Mouse (Mus musculus): ENCODE data around the gene D130043K22Rik.
"Not testable (repeated sequence)": the region's sequence is repeated elsewhere in the genome, so short reads cannot be mapped to it uniquely, and the experiment has no call there.

Gene D130043K22Rik

DNA sequence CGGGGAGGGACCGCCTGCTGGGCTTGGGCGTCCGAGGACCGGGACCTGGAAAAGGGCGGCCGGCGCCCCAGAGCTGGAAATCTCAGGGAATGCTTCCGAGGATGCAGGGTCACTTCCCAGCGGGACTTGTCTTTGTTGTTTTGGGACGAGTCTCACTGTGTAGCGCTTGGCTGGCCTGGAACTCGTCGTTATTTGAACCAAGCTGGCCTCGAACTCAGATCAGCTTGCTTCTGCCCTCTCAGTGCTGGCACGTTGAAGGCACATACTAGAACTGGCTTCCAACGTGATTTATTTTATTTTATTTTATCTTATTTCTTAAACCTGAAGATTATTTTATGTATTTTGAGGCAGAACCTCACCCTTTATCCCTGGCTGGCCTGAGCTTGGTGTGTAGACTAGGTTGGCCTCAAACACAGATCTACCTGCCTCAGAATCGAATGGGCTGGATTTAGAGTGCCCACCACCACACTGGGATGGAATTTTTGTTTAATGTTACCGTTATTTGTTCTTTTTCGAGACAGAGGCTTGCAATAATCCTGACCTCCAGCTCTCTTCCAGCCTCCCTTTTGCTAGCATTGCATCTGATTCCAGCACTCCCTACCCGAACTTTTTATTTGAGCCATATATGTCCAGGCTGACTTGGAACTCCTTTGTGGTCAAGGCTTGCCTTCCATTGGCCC lies 12.7 kb upstream of the D130043K22Rik start:
- no peak for DNase-seq

DNA sequence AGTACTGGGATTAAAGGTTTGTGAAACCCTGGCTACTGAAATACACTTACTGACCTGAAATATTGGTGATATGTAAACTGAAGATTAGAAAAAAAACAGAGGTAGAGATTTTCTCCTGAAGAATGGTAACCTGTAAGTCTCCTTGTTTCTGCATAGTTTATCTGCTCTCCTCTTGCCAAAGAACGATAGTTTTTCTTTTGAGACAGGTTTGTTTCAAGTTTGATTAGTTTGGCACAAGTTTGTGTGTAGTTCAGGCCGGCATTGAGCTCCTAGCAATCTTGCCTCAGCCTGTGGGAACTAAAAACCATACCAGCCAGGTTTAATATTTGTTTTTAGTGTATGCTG lies 12.2 kb upstream of the D130043K22Rik start:
- DNase-seq, result no peak

DNA sequence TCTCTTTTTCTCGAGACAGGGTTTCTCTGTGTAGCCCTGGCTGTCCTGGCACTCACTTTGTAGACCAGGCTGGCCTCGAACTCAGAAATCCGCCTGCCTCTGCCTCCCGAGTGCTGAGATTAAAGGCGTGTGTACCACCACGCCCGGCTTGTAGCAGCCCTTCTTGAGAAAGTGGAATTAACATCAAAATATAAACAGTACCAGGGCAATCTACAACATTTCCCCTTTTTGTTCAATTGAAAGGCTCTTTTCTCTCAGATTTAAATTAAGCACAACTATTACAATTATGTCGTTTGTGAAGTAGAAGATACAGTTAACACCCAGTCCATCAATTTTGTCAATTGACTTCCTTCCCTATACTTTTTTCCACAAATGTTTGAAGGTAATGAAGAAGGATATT lies 7.2 kb upstream of the D130043K22Rik start:
- DNase-seq, result not testable (repeated sequence)

DNA sequence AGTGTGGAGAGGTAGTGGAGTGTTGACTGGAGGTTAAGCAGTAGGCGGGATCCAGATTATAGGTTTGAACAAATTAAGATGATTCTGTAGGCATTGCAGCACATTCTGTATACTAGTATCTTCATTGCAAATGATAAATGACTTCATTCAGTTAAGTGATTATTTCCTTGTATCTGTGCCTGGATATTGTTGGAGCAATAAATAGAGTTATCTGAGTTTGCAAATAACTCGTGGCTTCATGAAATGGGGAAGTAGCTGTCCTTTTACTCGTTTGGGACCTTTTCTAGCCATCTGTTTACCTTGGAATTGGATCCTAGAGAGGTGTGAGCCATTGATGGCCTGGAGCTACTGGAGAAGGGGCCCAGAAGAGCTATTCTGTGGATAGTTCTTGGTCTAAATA lies 5.1 kb upstream of the D130043K22Rik start:
- DNase-seq, result no peak

DNA sequence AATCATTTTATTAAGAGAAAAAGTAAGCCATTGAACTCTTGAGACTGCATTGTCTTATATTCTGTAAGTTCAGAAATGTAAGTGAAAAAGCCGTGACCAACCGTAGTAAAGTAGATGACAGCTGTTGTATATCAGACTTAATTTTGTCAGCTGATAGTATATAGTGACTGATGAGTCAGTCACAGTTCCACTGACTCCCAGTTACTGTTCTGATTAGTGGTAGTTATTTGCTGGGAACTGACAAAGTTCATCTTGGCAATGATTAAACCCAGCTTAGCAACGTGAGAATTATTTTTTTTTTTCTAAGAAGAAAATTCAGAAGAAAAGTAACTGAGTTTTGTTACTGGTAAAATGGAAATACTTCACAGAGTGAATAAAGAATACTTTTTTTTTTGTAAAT lies 3.2 kb upstream of the D130043K22Rik start:
- no peak for DNase-seq

DNA sequence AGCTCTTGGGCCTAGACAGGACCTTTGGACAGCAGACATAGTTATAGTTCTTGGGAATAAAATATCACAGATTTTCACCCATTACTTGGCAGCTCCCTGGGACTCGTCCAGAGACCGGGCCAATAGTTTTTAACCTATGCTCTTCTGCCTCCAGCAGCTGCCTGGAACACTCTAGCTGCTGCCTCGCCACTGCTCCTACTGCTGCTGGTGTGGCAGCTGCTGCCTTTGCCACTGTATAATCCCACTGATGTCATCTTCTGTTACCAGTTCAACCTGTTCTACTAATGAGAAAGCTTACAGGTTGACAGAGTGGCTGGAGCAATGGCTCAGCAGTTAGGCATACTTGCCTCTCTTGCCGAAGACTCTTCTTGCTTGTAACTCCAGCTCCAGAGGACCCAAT lies 4.4 kb downstream of the D130043K22Rik start:
- no peak for DNase-seq

DNA sequence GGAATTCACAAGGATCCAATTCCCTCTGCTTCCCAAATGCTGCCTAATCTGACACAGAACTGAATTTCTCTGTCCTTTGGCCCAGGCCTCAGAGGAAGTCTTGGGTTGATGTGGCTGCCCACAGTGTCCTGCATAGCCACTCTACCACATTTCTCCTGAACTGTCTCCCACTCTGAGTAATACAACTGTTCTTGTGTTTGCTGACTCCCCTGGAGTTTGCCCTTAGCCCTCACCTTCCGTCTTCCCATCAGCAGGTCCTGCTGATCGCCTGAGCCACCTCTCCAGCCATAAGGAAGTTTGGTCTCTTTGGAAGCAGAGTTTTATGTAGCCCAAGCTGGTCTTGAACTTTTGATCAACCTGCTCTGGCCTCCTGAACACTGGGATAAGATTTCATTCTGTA lies 7.1 kb downstream of the D130043K22Rik start:
- no peak for DNase-seq

DNA sequence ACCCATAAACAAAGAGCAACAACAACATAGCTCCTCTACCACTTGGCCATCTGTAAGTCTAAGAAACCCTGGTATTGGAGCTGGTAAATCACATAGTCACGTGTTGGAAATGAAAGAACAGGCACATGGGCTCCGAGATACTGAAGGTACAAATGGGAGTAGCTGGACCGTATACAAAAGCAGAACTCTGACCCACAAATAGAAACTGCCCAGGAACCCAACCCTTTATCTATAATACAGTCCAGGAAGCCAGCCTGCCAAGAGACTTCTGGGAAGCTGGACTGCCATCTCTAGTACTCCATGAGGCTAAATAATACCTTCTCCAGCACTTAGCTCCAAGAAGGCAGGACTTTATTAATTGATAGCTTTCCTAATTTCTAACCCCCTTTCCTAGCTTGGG lies 7.6 kb downstream of the D130043K22Rik start:
- DNase-seq, result no peak

DNA sequence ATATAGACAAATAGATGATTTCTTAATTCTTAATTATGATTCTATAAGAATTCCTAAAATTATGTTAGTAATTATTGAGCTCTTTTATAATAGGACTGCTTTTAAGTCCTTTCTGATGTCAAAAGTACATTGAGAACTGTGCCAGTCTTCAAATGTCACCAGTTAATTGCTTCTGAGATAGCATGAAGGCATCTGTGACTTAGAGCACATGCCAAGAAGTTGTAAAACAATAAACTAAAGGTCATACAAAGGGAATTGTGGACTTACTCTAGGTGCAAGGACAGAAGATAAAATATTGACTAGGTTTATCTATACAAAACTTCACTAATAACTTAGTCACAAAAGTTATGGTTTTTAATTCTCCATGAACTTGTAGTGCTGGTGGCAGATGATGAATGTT lies 14.2 kb downstream of the D130043K22Rik start:
- DNase-seq, result no peak

DNA sequence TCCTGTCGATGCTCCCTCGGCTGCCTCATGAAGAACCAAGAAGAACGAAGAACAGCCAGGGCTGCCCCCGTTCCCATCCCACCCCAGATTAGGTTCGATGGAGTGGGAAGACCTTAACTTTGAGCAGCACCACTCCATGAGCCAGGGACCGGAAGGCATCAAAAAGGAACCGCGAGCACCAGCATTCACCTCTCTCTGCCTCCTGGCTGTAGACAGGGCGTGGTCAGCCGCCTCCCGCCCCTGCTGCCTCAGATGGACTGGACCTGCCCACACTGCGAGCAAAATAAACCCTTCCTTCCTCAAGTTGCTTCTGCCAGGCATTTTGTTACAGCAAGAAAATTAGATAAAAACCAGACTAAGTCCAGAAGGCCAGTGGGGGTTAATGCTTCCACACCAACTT lies 16.1 kb downstream of the D130043K22Rik start:
- DNase-seq, result no peak

DNA sequence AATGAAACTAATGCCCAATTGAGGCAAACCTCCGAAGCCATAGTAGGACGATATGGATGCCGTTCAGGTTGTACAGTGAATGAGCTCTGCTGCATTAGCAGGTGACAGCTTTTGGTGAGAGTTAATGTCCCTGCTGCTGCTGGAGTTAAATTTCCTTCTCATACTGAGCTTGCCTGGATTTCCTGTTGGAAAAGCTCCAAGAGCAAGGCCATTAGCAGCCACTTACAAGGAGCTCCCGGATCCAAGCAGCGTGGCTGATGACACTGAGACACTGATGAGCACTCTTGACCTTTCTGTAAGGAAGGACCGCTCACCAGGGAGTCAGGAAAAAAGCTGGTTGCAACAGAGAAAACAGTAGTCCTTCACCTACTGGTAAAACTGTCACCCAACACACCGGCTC lies 17.1 kb downstream of the D130043K22Rik start:
- no peak for DNase-seq

DNA sequence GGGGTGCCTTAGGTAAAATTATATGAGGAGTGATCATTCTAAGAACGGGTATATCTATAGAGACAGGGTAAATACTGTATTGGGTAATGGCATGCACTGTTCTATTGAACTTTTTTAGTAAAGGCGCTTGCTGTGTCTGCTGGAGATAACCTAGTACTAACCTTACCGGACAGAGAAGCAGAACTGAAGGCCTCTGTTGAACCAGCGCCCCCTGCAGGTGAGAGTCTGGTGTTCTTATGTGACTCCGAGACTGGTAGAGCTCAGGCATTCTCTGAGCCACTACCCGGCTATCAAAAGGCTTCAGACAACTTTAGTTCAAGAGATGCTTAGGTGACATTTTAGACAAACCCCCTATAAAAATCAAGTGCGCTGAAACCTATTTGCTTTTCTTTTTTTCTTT lies 17.6 kb downstream of the D130043K22Rik start:
- peak; percentile 54 to 77 for DNase-seq

DNA sequence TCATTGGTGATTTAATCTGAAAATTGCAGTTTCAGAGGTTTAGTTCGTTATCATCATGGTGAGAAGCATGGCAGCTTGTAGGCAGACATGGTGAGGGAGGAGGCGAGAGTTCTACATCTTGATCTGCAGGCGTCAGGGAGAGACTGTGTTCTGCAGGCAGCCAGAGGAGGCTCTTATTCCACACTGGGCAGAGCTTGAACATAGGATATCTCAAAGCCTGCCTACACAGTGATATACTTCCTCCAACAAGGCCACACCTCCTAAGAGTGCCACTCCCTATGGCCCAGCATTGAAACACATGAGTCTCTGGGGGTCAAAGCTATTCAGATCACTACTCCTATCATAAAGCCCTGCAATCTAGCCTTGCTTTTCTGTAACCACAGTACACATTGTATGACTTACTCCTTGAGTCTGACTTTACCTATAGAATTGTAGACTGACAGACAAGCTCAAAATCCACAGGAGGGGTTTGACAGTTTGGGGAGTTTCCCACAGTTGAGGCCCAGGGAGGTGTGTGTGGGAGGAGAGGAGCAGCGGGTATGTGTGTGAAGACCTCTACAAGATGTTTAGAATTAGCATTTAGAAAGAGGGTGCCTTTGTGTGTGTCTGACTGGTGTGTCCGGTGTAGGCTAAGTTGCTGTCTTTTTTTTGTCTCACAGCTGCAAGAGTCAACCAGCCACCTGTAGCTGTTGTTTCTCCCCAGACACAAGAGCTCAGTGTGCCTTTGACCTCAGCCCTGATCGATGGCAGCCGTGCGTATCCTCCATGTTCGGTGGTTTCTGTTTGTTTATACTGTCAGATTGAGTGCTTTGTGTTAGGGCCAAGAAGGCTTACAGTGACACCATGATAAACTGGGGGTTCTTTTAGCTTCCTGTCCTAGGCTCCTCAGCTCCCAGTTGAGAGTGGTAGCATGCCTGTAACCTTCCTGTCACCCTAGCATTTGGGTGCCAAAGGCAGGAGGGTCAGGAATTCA lies 21.8 kb downstream of the D130043K22Rik start:
- DNase-seq, result no peak

DNA sequence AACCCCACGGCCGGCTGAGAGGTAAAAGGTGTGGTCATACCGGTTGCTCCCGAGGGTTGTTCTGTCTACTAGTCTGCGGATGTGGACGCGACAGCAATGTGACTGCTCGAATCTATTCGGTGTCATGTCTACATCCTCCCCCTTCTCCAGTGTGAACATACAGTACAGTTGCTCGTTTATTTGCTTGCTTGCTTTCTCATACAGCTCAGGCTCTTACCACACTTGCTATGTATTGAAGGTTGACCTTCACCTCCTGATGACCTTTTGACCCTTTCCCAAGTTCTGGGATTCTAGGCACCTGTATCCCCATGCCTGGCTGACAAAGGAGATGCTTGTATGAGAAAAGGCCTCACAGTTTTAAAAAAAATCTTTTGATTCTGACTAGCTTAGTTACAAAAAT lies 22.9 kb downstream of the D130043K22Rik start:
- DNase-seq, result no peak

DNA sequence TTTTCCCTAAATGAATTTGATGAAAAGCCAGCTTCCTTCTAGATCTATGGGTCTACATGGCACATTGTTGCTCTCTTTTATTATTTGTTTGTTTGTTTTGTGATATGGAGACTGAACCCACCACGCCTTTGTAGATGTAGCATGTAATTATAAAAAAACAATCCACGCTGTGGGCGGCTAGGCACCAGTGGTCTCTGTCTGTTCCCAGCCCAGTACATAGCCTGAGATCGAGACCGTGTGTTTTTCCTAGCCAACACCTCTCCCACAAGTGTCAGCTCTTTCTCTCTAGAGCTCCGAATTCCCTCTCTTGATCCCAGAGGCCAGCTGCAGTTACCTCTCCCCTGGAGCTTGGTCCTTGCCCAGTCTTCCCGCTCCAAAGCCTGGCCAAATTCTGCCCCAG lies 23.3 kb downstream of the D130043K22Rik start:
- no peak for DNase-seq

DNA sequence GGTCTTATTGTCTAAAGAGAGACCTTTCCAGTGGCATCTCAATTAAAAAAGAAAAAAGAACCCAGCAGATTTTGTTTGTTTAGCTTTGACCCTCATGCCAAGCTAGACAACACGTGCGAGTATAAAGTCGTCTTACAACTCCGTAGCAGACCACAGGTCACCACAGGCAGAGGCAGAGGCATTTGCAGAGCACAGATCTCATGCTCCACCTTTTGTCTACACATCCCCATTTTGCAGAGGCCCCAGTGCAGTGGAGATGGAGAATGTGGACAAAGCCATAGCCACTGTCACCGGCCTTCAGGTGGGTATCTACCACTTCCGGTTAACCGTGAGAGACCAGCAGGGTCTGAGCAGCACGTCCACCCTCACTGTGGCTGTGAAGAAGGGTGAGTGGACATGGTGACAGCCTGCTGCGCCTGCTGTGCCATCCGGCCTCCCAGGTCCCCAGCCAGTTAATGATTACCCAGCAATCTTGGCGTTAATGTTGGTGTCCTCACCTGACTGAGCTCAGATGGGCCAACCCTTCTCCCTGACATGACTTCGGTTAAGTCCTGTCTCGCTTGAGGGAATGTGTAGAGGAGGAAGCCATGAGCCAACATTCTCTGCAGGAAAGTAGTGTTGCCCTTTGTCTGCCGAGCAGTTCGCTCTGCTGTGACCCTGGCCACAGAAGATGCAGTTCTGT lies 34.6 kb downstream of the D130043K22Rik start:
- no peak for DNase-seq

DNA sequence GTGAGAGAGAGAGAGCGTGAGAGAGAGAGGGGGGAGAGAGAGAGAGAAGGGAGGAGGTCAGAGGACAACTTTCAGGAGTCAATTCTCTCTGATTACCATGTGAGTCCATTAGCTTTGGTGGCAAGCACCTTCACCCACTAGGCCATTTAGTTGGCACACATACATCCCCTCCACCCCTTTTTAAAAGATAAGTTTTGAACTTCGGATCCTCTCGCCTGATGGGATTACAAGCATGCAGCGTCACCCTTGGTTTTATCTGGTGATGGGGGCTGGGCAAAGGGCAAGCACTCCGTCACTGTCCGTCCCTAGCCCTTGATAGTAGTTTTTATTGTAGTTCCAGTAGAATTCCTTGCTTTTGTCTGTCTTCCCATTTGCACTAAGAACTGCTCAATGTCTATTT lies 35.3 kb downstream of the D130043K22Rik start:
- no peak for DNase-seq

DNA sequence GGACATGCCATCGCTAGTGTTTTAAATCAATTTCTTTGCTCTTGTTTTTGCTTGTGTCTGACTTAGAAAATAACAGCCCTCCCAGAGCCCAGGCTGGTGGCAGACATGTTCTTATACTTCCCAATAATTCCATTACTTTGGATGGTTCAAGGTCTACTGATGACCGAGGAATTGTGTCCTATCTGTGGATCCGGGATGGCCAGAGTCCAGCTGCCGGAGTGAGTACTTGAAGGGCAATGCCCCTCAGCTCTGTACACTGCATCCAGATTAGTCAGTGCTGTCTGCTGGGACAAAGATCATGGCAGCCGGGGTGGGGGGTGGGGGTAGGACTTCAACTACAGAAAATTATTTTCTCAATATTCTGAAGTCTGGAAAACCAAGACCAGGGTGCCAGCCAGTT lies 35.8 kb downstream of the D130043K22Rik start:
- no peak for DNase-seq

DNA sequence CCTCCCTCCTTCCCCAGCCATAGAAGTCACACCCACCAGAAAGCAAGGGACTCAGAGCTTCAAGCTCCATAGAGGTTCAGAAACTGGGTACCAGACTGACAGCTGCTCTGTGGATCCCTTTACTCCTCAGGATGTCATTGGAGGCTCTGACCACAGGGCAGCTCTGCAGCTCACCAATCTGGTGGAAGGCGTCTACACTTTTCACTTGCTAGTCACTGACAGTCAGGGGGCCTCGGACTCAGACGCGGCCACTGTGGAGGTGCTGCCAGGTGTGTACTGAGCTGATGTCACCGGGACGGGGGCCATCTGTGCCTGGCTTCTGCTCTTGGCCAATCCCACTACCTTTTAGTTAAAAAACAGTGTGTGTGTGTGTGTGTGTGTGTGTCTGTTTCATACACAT lies 37.5 kb downstream of the D130043K22Rik start:
- DNase-seq, result peak in 1 of 2 experiments; percentile 10

DNA sequence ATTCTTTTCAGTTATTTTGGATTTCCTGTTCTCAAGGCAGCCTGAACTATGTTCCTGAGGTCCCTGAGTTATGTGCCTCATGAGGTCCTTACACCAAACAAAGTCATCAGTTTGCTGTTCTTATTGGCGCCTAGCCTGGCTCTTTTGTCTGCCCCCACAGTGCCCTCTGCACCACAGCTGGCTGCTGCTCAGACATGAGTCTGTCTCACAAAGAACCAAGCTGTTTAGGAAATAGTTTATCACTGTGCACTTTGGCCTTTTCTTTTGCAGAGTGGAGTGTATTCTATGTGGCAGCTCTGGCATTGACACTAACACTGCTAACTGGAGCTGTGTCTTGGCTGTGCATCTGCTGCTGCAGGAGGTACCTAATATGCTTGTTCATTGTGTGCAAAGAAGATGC lies 44.6 kb downstream of the D130043K22Rik start:
- DNase-seq, result no peak

DNA sequence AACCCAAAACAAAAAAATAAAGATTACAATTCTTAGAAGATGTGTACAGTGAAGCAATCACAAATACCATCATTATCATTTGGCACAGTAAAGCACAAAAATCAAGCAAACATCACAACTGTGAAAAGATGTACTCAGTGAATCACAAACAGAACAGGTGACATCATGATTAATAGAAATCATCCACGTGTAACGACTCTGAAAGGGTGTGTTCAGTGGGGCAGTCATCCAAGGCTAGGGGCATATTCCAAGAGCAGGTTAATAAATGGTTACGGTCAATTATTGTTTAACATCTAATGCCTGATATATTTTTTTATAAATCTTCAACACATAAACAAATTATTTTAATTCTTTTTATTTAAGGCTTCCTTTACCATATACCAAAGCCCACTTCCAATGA lies 47.6 kb downstream of the D130043K22Rik start:
- DNase-seq, result no peak

DNA sequence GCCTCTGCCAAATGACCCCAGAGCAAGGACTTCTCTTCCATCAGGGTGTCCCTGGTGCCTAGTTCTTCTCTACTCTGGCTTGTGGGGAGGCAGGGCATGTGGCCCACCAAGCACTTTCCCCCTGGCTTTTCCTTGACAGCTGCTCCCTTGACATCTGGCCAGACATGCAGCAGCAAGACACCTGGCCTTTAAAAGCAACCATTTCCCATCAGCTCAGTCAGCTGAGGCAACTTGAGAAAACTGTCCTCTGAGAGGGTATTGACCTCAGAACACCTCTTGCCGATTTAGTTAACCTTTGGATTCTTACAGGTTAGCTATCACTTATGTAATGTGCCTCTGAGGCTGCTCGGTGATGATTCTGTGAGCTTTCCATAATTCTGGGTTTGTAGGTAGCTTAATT lies 48.9 kb downstream of the D130043K22Rik start:
- DNase-seq, result no peak

DNA sequence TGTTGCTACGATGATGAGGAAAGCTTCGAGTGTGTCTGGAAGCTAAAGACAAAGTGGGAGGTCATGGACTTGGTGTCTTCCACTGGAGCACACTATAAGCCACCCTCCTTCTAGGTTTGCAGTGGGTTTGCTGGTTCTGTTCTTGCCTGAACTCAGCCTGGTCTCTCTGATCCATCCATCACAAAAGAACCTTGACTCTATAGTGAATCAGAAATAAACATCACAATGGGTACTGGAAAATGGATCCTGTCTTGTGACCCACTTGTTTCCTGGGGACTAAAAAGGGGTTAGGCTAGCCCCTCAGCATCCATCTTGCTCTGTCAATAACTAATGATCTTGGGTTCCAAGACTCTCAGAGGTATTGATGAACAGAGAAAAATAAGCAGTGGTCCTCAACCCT lies 57.0 kb downstream of the D130043K22Rik start:
- no peak for DNase-seq

DNA sequence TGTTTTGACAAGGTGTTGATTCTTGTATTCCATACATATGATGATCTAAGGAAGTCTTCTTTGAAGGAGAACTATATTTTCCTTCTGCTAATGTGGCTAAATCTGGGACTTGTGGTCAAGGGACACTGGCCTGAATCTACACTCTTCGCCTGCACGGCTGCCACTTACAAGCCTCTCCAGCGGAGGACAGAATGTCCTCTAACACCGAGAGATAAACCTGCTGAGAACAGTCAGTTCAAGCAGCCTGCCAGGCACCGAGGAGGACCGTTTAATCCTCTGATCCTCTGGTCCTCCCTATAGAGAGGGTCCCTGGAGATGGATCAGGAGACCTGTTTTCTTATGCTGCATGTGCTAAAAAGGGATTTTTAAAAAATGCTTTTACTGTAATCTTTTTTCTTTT lies 58.5 kb downstream of the D130043K22Rik start:
- DNase-seq, result no peak
